Comparison of ENCODE assay signal across 12 mouse cellular contexts in the genomic region with DNA sequence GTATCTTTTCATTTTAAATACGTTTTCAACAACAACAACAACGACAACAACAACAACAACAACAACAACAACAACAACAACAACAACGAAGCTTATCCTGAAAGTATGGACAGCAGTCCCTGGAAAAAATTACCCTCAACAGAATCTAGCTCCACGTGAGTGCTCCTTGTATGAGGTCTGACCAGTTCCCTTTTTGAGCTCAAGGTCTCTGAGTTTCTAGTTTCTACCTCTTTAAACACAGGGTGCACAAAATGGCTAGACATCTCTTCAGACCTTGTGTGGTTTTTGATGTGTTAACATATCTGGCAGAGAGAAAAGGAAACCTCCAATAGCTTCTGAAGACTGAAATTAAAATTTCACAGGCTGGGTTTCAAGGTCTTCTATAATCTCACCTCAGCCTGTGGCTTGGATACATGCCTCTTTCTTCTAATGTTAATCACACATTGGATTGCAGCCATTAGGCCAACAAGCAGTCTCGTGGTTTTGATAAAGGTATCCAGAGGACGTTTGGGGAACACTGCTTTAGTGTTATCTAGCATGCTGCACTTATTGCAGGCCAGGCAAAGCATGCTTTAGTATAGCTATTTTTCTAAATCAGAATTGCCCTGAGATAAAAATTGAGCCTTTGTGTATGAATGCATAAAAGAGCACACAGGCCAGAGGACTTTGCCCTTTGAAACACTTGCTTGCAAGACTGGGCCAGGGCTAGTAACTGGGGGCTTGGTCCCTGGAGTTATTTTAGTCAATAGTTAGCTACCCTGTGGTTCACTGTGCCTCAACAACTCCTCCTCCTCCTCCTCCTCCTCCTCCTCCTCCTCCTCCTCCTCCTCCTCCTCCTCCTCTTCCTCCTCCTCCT. TPM values are rescaled to one million over a fixed set of nuclear protein-coding genes. Genes with fewer than 3 reads are reported as not detected.
DNase-seq lines count a peak whose midpoint lies in the region; ATAC-seq and TF ChIP-seq lines count a peak whose summit lies in the region.
"Had no signal": no experiment of that assay in that cellular context is flagged by ENCODE, and none has a peak within 500 bp of the region (broad histone marks: within the 10 kb centered on the region; RNA-seq: fewer than 3 reads in every experiment).

No protein-coding gene starts in this region.

- TF ChIP-seq EP300 in MEL (IDR thresholded peaks at IDR 0.05; ENCODE audit: low read depth in 1 of 2, low read length in 2 of 2): peak; percentile 69 to 83

- 62% methylated on average over 6 of the region's 6 CpGs for WGBS in heart, embryonic 10.5 days
- 51% methylated on average over 6 of the region's 6 CpGs for WGBS in heart, embryonic 16.5 days
- WGBS in large intestine, adult 2 months: 43% methylated on average over 6 of the region's 6 CpGs

- no peaks in the 10 kb centered on the region for H3K27me3 ChIP-seq in heart, embryonic 10.5 days (ENCODE audit: insufficient read depth, poor library complexity, severe bottlenecking)
- H3K27me3 ChIP-seq in MEL (ENCODE audit: control insufficient read depth in 1 of 2, insufficient read depth in 2 of 2, low read length in 2 of 2): peaks cover 0 to 2% of the 10 kb centered on the region in 2 experiments; a peak in 2 of 4 replicates
- H3K27me3 ChIP-seq in heart, embryonic 16.5 days (ENCODE audit: control insufficient read depth, insufficient read depth, low read length): no peaks in the 10 kb centered on the region
- H3K27me3 ChIP-seq: neural tube, embryonic 13.5 days had no signal

- no peak for TF ChIP-seq POLR2A in MEL (IDR thresholded peaks at IDR 0.05; ENCODE audit: control insufficient read depth in 1 of 2, insufficient read depth in 1 of 2, low read depth in 1 of 2, low read length in 2 of 2, poor library complexity in 1 of 2)

- H3K9ac ChIP-seq in MEL (ENCODE audit: control insufficient read depth, low read depth, low read length, poor library complexity, severe bottlenecking): no peak overlapping the region
- no peak overlapping the region for H3K9ac ChIP-seq in heart, embryonic 16.5 days (ENCODE audit: low read length)
- H3K9ac ChIP-seq: liver, embryonic 14.5 days; neural tube, embryonic 13.5 days had no signal

- H3K9me3 ChIP-seq in heart, embryonic 10.5 days: no peaks in the 10 kb centered on the region
- H3K9me3 ChIP-seq in MEL (replicated peaks; ENCODE audit: insufficient read depth, low read length): no peaks in the 10 kb centered on the region
- H3K9me3 ChIP-seq in heart, embryonic 16.5 days (replicated peaks; ENCODE audit: control insufficient read depth, low read length): no peaks in the 10 kb centered on the region
- H3K9me3 ChIP-seq: midbrain, embryonic 10.5 days; neural tube, embryonic 13.5 days had no signal

- peak; percentile 93 for DNase-seq in heart, adult 11 months
- DNase-seq in heart, embryonic 10.5 days (ENCODE audit: low spot score): no peak
- peak; percentile 78 for DNase-seq in MEL (ENCODE audit: low read depth, low spot score)
- peak; percentile 39 for DNase-seq in large intestine, adult 2 months (ENCODE audit: low read depth, low spot score)
- no peak for DNase-seq in frontal cortex, postnatal 36 days (ENCODE audit: low spot score in 2 of 2)
- no peak for DNase-seq in ovary, postnatal 10 days (ENCODE audit: low spot score)
- DNase-seq in gastrocnemius, postnatal 4 days (ENCODE audit: low spot score in 2 of 2): no peak
- DNase-seq: layer of hippocampus, adult 9-11 months had no signal

- H3K36me3 ChIP-seq in heart, embryonic 10.5 days: no peaks in the 10 kb centered on the region
- H3K36me3 ChIP-seq in MEL (ENCODE audit: control insufficient read depth in 1 of 2, insufficient read depth in 2 of 2, low read length in 2 of 2): peaks cover 0 to 13% of the 10 kb centered on the region in 2 experiments; a peak in 2 of 4 replicates
- H3K36me3 ChIP-seq in heart, embryonic 16.5 days (ENCODE audit: control insufficient read depth, insufficient read depth): no peaks in the 10 kb centered on the region
- H3K36me3 ChIP-seq: midbrain, embryonic 10.5 days; neural tube, embryonic 13.5 days had no signal

- H3K27ac ChIP-seq in heart, embryonic 10.5 days: no peak overlapping the region
- no peak overlapping the region for H3K27ac ChIP-seq in MEL (ENCODE audit: control insufficient read depth, low read depth, low read length)
- peak overlapping the region; percentile 93 for H3K27ac ChIP-seq in heart, embryonic 16.5 days (ENCODE audit: low read length)
- H3K27ac ChIP-seq: liver, embryonic 14.5 days; midbrain, embryonic 10.5 days; neural tube, embryonic 13.5 days had no signal

- H3K4me3 ChIP-seq in heart, embryonic 10.5 days: no peak overlapping the region
- H3K4me3 ChIP-seq in MEL (ENCODE audit: control insufficient read depth in 1 of 2, insufficient read depth in 1 of 2, low read depth in 2 of 2, low read length in 2 of 2): no peak overlapping the region
- H3K4me3 ChIP-seq in heart, embryonic 16.5 days (ENCODE audit: low read length): no peak overlapping the region
- H3K4me3 ChIP-seq: midbrain, embryonic 10.5 days; neural tube, embryonic 13.5 days had no signal

- no peak for TF ChIP-seq RAD21 in MEL (IDR thresholded peaks at IDR 0.05; ENCODE audit: low read depth, low read length)

- peaks cover 10% of the 10 kb centered on the region; the same call in 1 of the 2 replicates for H3K4me1 ChIP-seq in heart, embryonic 10.5 days
- H3K4me1 ChIP-seq in MEL (ENCODE audit: control insufficient read depth in 1 of 2, insufficient read depth in 2 of 2, low read length in 2 of 2): peaks cover 0 to 9% of the 10 kb centered on the region in 2 experiments; a peak in 3 of 4 replicates
- H3K4me1 ChIP-seq in heart, embryonic 16.5 days (ENCODE audit: control insufficient read depth, insufficient read depth, low read length): peaks cover 28% of the 10 kb centered on the region
- H3K4me1 ChIP-seq: midbrain, embryonic 10.5 days; neural tube, embryonic 13.5 days had no signal

- no peaks in the 10 kb centered on the region for H3K79me2 ChIP-seq in MEL (ENCODE audit: control insufficient read depth, insufficient read depth, low read length, poor library complexity)

- H3K4me2 ChIP-seq in heart, embryonic 16.5 days (ENCODE audit: low read depth, low read length): no peak overlapping the region
- H3K4me2 ChIP-seq: neural tube, embryonic 13.5 days had no signal

- ATAC-seq in heart, embryonic 16.5 days (replicated peaks; ENCODE audit: extremely low read depth, insufficient read depth, low FRiP score): peak; percentile 91

- no peak for TF ChIP-seq CTCF in MEL (IDR thresholded peaks at IDR 0.05 in 2 of 3, conservative IDR thresholded peaks at IDR 0.05 in 1 of 3; ENCODE audit: control insufficient read depth in 1 of 3, insufficient read depth in 1 of 3, low read depth in 2 of 3, low read length in 3 of 3, poor library complexity in 1 of 3, severe bottlenecking in 1 of 3)

TF ChIP-seq in MEL, 35 proteins besides CTCF, POLR2A, EP300 and RAD21 (continues in another document):
- TF ChIP-seq TCF12 (IDR thresholded peaks at IDR 0.05; ENCODE audit: low read depth, low read length): peak; percentile 71
- TF ChIP-seq UBTF (IDR thresholded peaks at IDR 0.05; ENCODE audit: borderline replicate concordance, insufficient read depth, low read depth, low read length): no peak
- no peak for TF ChIP-seq TBP (IDR thresholded peaks at IDR 0.05; ENCODE audit: low read depth, low read length)
- no peak for TF ChIP-seq POLR2AphosphoS5 (IDR thresholded peaks at IDR 0.05; ENCODE audit: borderline replicate concordance, low read depth, low read length)
- TF ChIP-seq ZKSCAN1 (IDR thresholded peaks at IDR 0.05; ENCODE audit: low read depth, low read length): no peak
- TF ChIP-seq GATA1 (IDR thresholded peaks at IDR 0.05; ENCODE audit: low read depth, low read length): peak; percentile 81
- TF ChIP-seq TAL1 (IDR thresholded peaks at IDR 0.05; ENCODE audit: low read length): no peak; the same call in 1 of the 2 replicates
- TF ChIP-seq SIN3A (IDR thresholded peaks at IDR 0.05; ENCODE audit: low read length): peak; percentile 20; the same call in 1 of the 2 replicates
- TF ChIP-seq POLR2AphosphoS2 (IDR thresholded peaks at IDR 0.05; ENCODE audit: low read length): no peak
- TF ChIP-seq HCFC1 (IDR thresholded peaks at IDR 0.05; ENCODE audit: low read depth, low read length): no peak
- no peak for TF ChIP-seq MAZ (IDR thresholded peaks at IDR 0.05; ENCODE audit: low read depth, low read length)
- no peak for TF ChIP-seq CHD2 (IDR thresholded peaks at IDR 0.05; ENCODE audit: low read length)
- peak; percentile 83; the same call in 1 of the 2 replicates for TF ChIP-seq MAX (IDR thresholded peaks at IDR 0.05; ENCODE audit: low read length)
- TF ChIP-seq MYC (IDR thresholded peaks at IDR 0.05; ENCODE audit: low read depth, low read length): peak; percentile 79
- no peak for TF ChIP-seq MEF2A (IDR thresholded peaks at IDR 0.05; ENCODE audit: extremely low read depth, insufficient replicate concordance, low read depth, low read length, poor library complexity, severe bottlenecking)
- TF ChIP-seq ETS1 (IDR thresholded peaks at IDR 0.05; ENCODE audit: low read depth, low read length): peak; percentile 68
- 0 out of 2 replicates have a peak, but pooled peaks have one; percentile 23 for TF ChIP-seq KAT2A (conservative IDR thresholded peaks at IDR 0.05; ENCODE audit: low read depth, low read length)
- TF ChIP-seq NRF1 (IDR thresholded peaks at IDR 0.05; ENCODE audit: insufficient read depth, low read depth, low read length, poor library complexity, severe bottlenecking): no peak
- TF ChIP-seq ZC3H11A (IDR thresholded peaks at IDR 0.05; ENCODE audit: low read depth, low read length): no peak
- no peak for TF ChIP-seq ZNF384 (IDR thresholded peaks at IDR 0.05; ENCODE audit: low read depth, low read length)
- no peak for TF ChIP-seq E2F4 (IDR thresholded peaks at IDR 0.05; ENCODE audit: borderline replicate concordance, low read depth, low read length)
- no peak for TF ChIP-seq ELF1 (IDR thresholded peaks at IDR 0.05; ENCODE audit: low read depth, low read length)
- TF ChIP-seq CHD1 (IDR thresholded peaks at IDR 0.05; ENCODE audit: low read depth, low read length): no peak
- peak; percentile 80 for TF ChIP-seq MXI1 (IDR thresholded peaks at IDR 0.05; ENCODE audit: low read depth, low read length)
- TF ChIP-seq USF2 (IDR thresholded peaks at IDR 0.05; ENCODE audit: borderline replicate concordance in 1 of 2, insufficient read depth in 1 of 2, low read depth in 1 of 2, low read length in 2 of 2): no peak

RNA-seq across cellular contexts. Expression of a gene that starts 3.5 kb away (rescaled TPM):
- polyA plus RNA-seq in heart, embryonic 10.5 days (2016; fragmentation: Nextera tagmentation; extraction: Ambion mirVana): 24.9 and 30.1 TPM in 2 replicates
- 18.5 and 24.4 TPM in 2 replicates for total RNA-seq in MEL (2012; rRNA removed)
- polyA plus RNA-seq in MEL (2012; ENCODE audit: insufficient read depth in 1 of 2, insufficient read length in 2 of 2, low read depth in 1 of 2, low replicate concordance in 2 of 2, missing spikeins in 1 of 2): 10 to 100 TPM in 1 of 2 experiments, not detected in 1; 18.8 TPM
- polyA plus RNA-seq in heart, embryonic 16.5 days (2015; fragmentation: Nextera tagmentation; extraction: Ambion mirVana): 27.9 and 31.4 TPM in 2 replicates
- 7.7 and 12.1 TPM in 2 replicates for polyA plus RNA-seq in large intestine, adult 2 months (2012; rRNA removed)
- total RNA-seq in gastrocnemius, postnatal 4 days (2021): 10 to 100 TPM; 67.3 to 73.3 TPM

Comparison
In these comparisons a context has a peak if more than half of its experiments do, and no peak if none do; other contexts are left out.
1. DNase-seq: peak in heart, adult 11 months (single experiment), MEL (single experiment) and large intestine, adult 2 months (single experiment); none in heart, embryonic 10.5 days (single experiment), frontal cortex, postnatal 36 days (0 of 2), ovary, postnatal 10 days (single experiment) and gastrocnemius, postnatal 4 days (0 of 2).